Mouse (Mus musculus): ENCODE data around the gene Fan1. TPM values are rescaled to one million over a fixed set of nuclear protein-coding genes. Genes with fewer than 3 reads are reported as not detected.
A peak's percentile ranks its signal among the peaks of the same experiment; 100 is the strongest.

The Fan1 gene
- total RNA-seq (2021): 1 to 10 TPM; 7.7 to 8.1 TPM
- long read RNA-seq, experiment 1: 0 reads
- long read RNA-seq, experiment 2: 0 reads

DNA sequence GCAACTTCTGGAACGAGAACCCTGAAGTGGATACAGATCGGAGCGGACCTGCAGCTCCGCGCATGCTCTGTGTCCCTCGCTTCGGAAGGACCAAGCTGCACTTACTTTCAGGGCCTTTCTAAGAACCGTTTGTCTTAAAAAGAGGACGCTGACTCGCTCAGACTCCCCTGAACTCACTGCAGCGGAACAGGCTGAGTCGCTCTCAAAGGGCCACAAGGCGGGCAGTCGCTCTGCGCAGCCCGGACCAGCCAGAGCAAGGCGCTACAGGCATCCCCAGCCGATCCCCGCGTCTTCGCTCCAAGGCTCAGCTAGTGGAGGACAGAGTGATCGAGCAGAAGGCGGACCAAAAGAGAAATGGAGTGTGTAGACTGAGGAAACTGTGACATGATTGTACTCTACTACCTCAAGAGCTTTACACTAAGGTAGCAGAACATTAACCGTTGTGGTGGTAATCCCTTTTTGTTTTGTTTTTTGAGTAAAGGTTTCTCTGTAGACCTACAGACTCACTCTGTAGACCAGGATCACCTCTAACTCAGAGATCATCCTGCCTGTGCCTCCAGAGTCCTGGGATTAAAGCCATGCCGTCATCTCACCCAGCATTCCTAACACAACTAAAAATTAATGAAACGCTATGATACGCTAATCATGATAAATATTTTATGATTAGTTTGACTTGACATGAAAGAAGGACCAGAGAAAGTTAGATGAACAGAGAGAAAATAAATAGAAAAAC is at the start of gene Fan1:
Fan1 (minus strand) TSS at position 266 of the 733 bp plus-strand sequence.
- Histone ChIP-seq H3K4me3 (peak within 1 kb of the TSS; percentile 89), H3K27ac (peak within 1 kb of the TSS; percentile 95)
- peak; percentile 42 for TF ChIP-seq CTCF (IDR thresholded peaks at IDR 0.05)
- intact Hi-C loops (cut with DNase I): loop anchor here (10.0 kb wide), 1 partner anchor 619 kb away; no protein-coding TSS in a partner anchor
- peak; percentile 89 for DNase-seq

DNA sequence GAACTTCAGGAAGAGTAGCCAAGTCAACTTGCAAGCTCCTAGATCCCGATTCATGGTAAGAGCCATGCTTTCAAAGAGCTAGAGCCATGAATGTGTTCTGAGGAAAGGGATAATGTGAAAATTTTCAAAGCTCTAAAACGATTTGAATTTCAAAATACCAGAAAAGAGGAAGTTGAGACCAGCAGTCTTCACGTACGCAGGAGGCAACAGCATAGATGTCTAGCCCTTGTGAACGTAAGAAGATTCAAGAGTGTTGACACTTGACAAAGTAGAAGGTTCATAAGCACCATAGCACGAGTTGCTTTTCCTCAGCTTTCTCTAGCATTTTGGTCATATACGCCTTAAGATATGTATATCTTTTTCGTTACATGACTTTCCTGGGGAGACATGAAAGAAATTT is 30.1 kb upstream of the Fan1 start:
- no peak for TF ChIP-seq CTCF (IDR thresholded peaks at IDR 0.05)
- intact Hi-C loops (cut with DNase I): no loop called here
- H3K4me3 ChIP-seq: no peak overlapping the region
- H3K27ac ChIP-seq: no peak overlapping the region
- no peak for DNase-seq

DNA sequence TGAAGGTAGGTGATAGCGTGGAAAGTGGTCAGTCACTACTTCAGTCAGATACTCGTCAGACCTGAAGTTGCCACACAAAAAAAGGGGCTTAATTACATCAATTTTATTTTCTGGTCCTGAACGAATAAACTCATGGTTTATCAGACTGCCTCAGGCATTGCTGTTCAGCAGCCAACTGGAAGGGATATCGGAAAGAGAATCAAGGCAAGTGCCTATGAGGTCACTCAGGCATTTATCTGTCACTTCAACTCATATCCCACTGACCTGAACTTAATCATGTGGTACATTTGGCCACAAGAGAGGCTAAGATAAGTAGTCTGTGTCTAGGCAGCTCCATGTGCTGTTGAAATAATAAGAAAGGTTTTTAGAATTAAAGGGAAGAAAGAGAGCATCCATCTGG is 28.6 kb upstream of the Fan1 start:
- DNase-seq: no peak
- Histone ChIP-seq H3K27ac (no peak overlapping the region), H3K4me3 (no peak overlapping the region)
- intact Hi-C loops (cut with DNase I): no loop called here
- no peak for TF ChIP-seq CTCF (IDR thresholded peaks at IDR 0.05)

DNA sequence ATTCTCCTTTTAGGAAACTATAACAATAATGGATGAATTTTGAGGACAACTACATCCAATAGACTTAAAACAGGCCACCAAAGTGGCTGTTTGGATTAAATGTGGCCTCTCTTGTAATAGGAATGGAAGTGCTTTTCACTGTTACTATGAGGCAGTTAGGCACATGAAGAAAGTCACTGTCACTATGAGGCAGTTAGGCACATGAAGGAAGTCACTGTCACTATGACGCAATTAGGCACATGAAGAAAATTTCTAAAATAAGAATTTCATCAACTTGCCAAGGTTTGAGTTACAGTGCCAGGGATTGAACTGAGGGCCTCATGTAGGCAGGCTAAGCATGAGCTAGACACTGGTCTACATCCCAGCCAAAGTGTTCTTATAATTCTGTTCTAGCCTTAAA is 26.8 kb upstream of the Fan1 start:
- intact Hi-C loops (cut with DNase I): no loop called here
- DNase-seq: no peak
- no peak overlapping the region for H3K27ac ChIP-seq

DNA sequence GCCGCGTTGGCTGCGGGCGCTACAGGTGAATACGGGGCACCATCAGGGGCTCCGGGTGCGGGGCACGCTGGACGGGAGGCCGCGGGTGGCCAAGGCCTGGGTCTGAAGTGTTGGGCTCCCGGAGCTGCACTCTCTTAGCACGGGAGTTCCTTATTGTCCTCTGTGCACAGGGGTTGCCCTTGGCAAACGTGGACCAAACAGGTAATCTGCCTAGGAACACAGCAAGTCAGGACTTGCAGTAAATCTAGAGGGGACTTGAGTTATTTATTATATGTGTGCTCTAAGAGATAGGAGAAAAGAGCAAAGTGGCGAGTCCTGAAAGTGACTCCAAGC is 18.9 kb upstream of the Fan1 start:
- intact Hi-C loops (cut with DNase I): loop anchor here (10.0 kb wide), 1 partner anchor 228 kb away; no protein-coding TSS in a partner anchor
- Histone ChIP-seq H3K4me3 (peak overlapping the region; percentile 94), H3K27ac (peak overlapping the region; percentile 93)
- TF ChIP-seq CTCF (IDR thresholded peaks at IDR 0.05): no peak
- DNase-seq: no peak

More for the DNA sequence above, 26.8 kb upstream of the Fan1 start:
- no peak overlapping the region for H3K4me3 ChIP-seq
- no peak for TF ChIP-seq CTCF (IDR thresholded peaks at IDR 0.05)

DNA sequence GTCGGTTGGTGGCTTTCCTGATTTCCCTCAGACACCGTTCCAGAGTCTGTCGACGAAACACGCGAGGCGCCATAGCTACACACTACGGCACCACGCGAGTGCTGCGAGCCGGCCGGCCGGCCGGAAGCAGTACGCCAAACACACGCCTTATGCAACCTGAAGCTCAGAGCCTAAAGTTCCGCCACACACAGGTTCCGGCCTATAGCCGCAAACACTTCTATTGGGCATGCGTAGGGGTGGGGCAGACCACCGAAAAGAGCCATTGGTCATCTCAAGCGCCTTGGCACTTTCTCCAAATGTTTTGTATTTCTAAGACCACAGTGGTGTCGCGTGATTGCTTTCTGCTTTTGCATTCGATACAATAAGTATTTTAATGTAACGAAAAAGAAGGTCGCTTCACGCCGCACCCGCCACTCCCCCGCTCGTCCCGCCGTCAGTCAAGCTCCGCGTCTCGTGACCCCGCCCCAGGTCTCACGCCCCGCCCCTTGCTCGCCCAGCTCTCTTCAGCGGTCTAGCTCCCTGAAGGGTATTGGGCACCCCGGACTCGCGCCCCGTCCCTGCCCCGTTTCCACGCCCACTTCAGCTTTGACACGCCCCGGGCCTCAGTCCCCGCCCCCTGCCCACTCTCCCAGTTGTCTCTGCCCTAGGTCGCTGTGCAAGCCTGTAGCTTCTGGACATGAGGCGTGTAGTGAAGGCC is 18.4 kb upstream of the Fan1 start, which contains the start of the genes Mphosph10 and Mcee:
Mphosph10 (minus strand) TSS at position 147 of the 697 bp plus-strand sequence.
Mcee (plus strand) TSS at position 486 of the 697 bp plus-strand sequence.
- intact Hi-C loops (cut with DNase I): loop anchor here (10.0 kb wide), 1 partner anchor 227 kb away; no protein-coding TSS in a partner anchor
- no peak for TF ChIP-seq CTCF (IDR thresholded peaks at IDR 0.05)

DNA sequence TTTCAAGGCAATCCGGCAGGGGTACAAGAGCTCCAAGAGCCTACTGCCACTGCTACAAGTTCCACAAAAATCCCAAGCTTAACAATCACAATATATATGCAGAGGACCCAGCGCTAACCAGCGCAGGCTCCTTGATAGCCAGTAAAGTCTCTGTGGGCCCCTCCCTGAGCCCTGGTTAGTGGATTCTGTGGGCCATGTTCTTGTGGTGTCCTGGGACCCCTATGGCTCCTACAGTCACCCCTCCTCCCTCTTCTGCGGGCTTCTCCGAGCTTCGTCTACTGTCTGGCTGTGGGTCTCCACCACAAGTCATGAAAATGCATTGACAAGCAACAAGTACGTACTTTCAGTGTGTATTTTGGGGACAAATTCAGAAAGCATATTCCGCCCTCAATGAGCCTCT is 17.6 kb upstream of the Fan1 start:
- peak overlapping the region; percentile 94 for H3K4me3 ChIP-seq
- no peak for TF ChIP-seq CTCF (IDR thresholded peaks at IDR 0.05)
- intact Hi-C loops (cut with DNase I): loop anchor here (10.0 kb wide), 1 partner anchor 227 kb away; no protein-coding TSS in a partner anchor
- H3K27ac ChIP-seq: peak overlapping the region; percentile 93
- DNase-seq: no peak

More for the DNA sequence above, 18.4 kb upstream of the Fan1 start, which contains the start of the genes Mphosph10 and Mcee:
- Histone ChIP-seq H3K4me3 (peak within 1 kb of the TSS; percentile 94), H3K27ac (peak within 1 kb of the TSS; percentile 93)
- peak; percentile 99 for DNase-seq

DNA sequence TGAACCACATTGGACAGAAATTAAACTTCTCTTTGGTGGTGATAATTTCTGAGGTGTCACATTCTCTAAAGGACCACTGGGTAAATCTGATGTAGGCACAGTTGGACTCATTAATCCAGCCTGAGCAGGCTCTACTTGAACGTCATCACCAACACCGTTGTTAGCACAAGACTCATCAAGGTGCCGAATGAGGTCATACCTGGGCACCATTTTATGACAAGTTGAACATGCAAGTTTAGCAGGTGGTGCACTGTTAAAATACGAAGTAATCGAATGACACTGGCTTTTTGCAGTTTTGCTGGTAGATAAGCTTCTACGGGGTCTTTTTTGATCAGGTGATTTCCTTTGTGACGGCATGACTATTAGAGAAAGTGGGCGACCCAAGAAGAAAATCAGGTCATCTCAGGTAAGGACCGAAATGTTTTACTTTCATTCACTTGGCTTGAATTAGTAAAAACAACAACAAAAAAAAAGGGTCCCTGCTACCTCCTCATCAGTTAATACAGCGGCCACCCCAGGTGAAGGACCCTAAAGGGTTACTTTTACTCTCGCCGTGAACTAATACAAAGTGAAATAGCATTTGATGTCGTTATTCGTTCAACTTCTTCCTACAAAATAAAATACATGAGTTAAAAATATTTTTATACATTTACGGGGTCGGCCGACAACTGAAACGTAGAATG is 607 bp downstream of the Fan1 start:
- intact Hi-C loops (cut with DNase I): loop anchor here (10.0 kb wide), 1 partner anchor 618 kb away; no protein-coding TSS in a partner anchor
- H3K4me3 ChIP-seq: peak overlapping the region; percentile 89
- DNase-seq: no peak
- no peak for TF ChIP-seq CTCF (IDR thresholded peaks at IDR 0.05)
- peak overlapping the region; percentile 95 for H3K27ac ChIP-seq

DNA sequence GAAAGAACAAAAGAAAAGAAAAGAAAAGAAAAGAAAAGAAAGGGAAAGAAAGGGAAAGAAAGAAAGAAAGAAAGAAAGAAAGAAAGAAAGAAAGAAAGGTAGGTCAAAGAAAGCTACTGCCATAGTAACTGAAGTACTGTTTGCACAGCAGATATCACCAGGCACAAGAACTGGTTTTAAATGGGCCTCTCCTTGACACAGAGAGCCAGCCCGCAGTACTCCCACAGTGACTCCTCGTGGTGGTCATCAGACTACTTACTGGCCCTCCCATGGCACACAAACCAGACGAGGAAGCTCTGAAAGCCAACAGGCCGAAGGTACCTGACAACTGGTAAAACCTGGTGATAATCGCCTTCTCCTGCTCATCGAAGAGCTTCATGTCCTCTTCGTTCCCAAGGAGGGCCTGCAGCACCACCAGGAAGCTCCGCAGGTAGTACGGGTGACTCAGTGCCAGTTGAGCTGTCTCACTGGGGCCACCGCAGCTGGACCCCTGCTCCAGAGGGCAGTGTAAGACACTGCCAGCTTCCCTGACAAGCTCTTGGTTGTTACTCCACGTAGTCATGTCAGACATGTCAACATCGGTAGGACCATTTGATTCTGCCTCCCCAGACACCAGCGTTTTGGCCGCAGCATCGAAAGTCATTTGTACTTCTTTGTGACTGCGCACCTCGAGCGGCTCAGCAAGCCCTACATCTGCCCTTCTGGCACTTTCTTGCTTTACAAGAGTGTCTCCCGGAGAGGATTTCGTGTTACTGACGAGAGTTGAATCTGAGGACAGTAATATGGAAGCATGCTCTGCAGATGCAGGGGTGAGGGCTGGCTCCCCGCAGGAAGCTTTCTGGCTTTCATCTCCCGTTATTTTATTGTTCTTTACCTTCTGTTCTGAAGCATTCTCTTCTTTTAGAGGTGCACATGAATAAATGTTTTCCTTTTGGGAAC is 1.7 kb downstream of the Fan1 start:
- no peak overlapping the region for H3K27ac ChIP-seq
- no peak overlapping the region for H3K4me3 ChIP-seq
- intact Hi-C loops (cut with DNase I): loop anchor here (10.0 kb wide), 1 partner anchor 617 kb away; no protein-coding TSS in a partner anchor
- DNase-seq: no peak
- TF ChIP-seq CTCF (IDR thresholded peaks at IDR 0.05): no peak

DNA sequence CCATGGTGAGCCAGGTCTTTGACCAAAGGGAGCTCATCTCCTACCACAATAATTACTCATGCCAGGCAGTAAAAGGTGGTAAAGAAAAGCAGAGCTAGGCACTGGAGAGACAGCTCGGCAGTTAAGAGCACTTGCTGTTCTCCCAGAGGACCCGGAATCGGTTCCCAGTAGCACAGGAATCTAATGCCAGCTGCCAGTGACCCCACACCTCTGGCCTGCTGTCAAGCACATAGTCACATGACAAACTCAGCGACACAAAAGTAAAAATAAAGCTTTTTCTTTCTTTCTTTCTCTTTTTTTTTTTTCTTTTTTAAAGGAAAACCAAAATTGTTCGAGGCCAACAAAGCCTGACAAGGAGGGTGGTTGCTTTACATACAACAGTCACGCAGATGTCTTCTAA is 4.1 kb downstream of the Fan1 start:
- DNase-seq: no peak
- intact Hi-C loops (cut with DNase I): loop anchor here (10.0 kb wide), 1 partner anchor 615 kb away; no protein-coding TSS in a partner anchor
- TF ChIP-seq CTCF (IDR thresholded peaks at IDR 0.05): no peak
- Histone ChIP-seq H3K27ac (no peak overlapping the region), H3K4me3 (no peak overlapping the region)

DNA sequence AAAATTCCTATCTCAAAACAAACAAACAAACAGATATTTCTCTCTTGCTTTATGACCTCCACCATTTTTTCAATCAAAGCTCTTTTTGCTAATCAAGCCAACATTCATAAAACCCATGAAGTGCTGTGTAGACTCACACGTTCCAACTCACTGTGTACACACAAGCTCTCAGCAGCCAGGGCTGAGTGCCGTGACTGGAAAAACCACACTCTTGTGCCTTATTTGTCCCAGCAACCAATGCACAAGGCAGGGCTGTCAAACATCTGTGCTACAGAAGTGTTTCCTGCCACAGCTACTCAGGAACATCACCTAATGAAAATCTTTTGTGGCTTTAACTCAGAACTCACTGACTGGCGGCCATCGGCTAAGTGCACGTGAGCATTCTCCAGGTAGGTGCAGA is 8.0 kb downstream of the Fan1 start:
- DNase-seq: no peak
- H3K27ac ChIP-seq: no peak overlapping the region
- no peak overlapping the region for H3K4me3 ChIP-seq
- intact Hi-C loops (cut with DNase I): no loop called here
- no peak for TF ChIP-seq CTCF (IDR thresholded peaks at IDR 0.05)

Measured in gastrocnemius, adult 2 months (tissue).